Mouse (Mus musculus): ENCODE measurements at regions not wholly inside any gene's neighbourhood (a gene's known extent, or its start where the extent isn't known, plus 50 kb on each side); places are given as distances from the start of the nearest gene placed in this dataset.

- no peak for ATAC-seq (ENCODE audit: insufficient number of reproducible peaks, insufficient read depth, low FRiP score, low read depth)
- no peaks in the 10 kb centered on the region for H3K4me1 ChIP-seq (ENCODE audit: control insufficient read depth in 2 of 2, insufficient read depth in 2 of 2, low read length in 2 of 2)
- H3K9me3 ChIP-seq (ENCODE audit: control insufficient read depth, low read length): peaks cover 9% of the 10 kb centered on the region
- no peaks in the 10 kb centered on the region for H3K27me3 ChIP-seq (ENCODE audit: control insufficient read depth, insufficient read depth, low read length)
- H3K4me3 ChIP-seq (ENCODE audit: control insufficient read depth in 1 of 2, insufficient read depth in 1 of 2, low read depth in 1 of 2, low read length in 2 of 2): no peak overlapping the region
- no peak overlapping the region for H3K27ac ChIP-seq (replicated peaks in 1 of 2; ENCODE audit: control insufficient read depth in 1 of 2, insufficient read depth in 1 of 2, low read depth in 2 of 2, low read length in 2 of 2)
- 73% methylated on average over 1 of the region's 1 CpGs for WGBS
- no peak overlapping the region for H3K4me2 ChIP-seq (ENCODE audit: low read length)
- no peaks in the 10 kb centered on the region for H3K36me3 ChIP-seq (ENCODE audit: control insufficient read depth, insufficient read depth, low read length)
- H3K9ac ChIP-seq (ENCODE audit: low read length): no peak overlapping the region
Measured at GRCm38 (mm10) chr17:45237246-45237645, 196.3 kb downstream of the Cdc5l start.

GRCm38 (mm10) chr17:45235401-45235800 is 198.1 kb downstream of the Cdc5l start:
- Histone ChIP-seq H3K9me3 (ENCODE audit: control insufficient read depth, low read length) (peaks cover 9% of the 10 kb centered on the region), H3K27ac (replicated peaks in 1 of 2; ENCODE audit: control insufficient read depth in 1 of 2, insufficient read depth in 1 of 2, low read depth in 2 of 2, low read length in 2 of 2) (no peak overlapping the region), H3K4me2 (ENCODE audit: low read length) (no peak overlapping the region), H3K36me3 (ENCODE audit: control insufficient read depth, insufficient read depth, low read length) (no peaks in the 10 kb centered on the region), H3K27me3 (ENCODE audit: control insufficient read depth, insufficient read depth, low read length) (no peaks in the 10 kb centered on the region), H3K4me3 (ENCODE audit: control insufficient read depth in 1 of 2, insufficient read depth in 1 of 2, low read depth in 1 of 2, low read length in 2 of 2) (no peak overlapping the region), H3K4me1 (ENCODE audit: control insufficient read depth in 2 of 2, insufficient read depth in 2 of 2, low read length in 2 of 2) (no peaks in the 10 kb centered on the region), H3K9ac (ENCODE audit: low read length) (no peak overlapping the region)
- 83% methylated on average over 7 of the region's 7 CpGs for WGBS
- ATAC-seq (ENCODE audit: insufficient number of reproducible peaks, insufficient read depth, low FRiP score, low read depth): no peak

- WGBS: 65% methylated on average over 5 of the region's 5 CpGs
- peaks cover 6 to 8% of the 10 kb centered on the region in 2 experiments; a peak in 2 of 4 replicates for H3K4me1 ChIP-seq (ENCODE audit: control insufficient read depth in 2 of 2, insufficient read depth in 2 of 2, low read length in 2 of 2)
- H3K36me3 ChIP-seq (ENCODE audit: control insufficient read depth, insufficient read depth, low read length): no peaks in the 10 kb centered on the region
- H3K4me2 ChIP-seq (ENCODE audit: low read length): no peak overlapping the region
- H3K4me3 ChIP-seq (ENCODE audit: control insufficient read depth in 1 of 2, insufficient read depth in 1 of 2, low read depth in 1 of 2, low read length in 2 of 2): no peak overlapping the region
- peaks cover 9% of the 10 kb centered on the region for H3K9me3 ChIP-seq (ENCODE audit: control insufficient read depth, low read length)
- H3K27ac ChIP-seq (replicated peaks in 1 of 2; ENCODE audit: control insufficient read depth in 1 of 2, insufficient read depth in 1 of 2, low read depth in 2 of 2, low read length in 2 of 2): no peak overlapping the region
- no peak overlapping the region for H3K9ac ChIP-seq (ENCODE audit: low read length)
- H3K27me3 ChIP-seq (ENCODE audit: control insufficient read depth, insufficient read depth, low read length): no peaks in the 10 kb centered on the region
- no peak for ATAC-seq (ENCODE audit: insufficient number of reproducible peaks, insufficient read depth, low FRiP score, low read depth)
Measured at GRCm38 (mm10) chr17:45232874-45233273, 200.7 kb downstream of the Cdc5l start.

- Histone ChIP-seq H3K9ac (ENCODE audit: low read length) (no peak overlapping the region), H3K4me3 (ENCODE audit: control insufficient read depth in 1 of 2, insufficient read depth in 1 of 2, low read depth in 1 of 2, low read length in 2 of 2) (no peak overlapping the region), H3K27me3 (ENCODE audit: control insufficient read depth, insufficient read depth, low read length) (no peaks in the 10 kb centered on the region), H3K4me2 (ENCODE audit: low read length) (no peak overlapping the region), H3K36me3 (ENCODE audit: control insufficient read depth, insufficient read depth, low read length) (no peaks in the 10 kb centered on the region), H3K9me3 (ENCODE audit: control insufficient read depth, low read length) (no peaks in the 10 kb centered on the region), H3K4me1 (ENCODE audit: control insufficient read depth in 2 of 2, insufficient read depth in 2 of 2, low read length in 2 of 2) (peaks cover 17 to 20% of the 10 kb centered on the region in 2 experiments), H3K27ac (replicated peaks in 1 of 2; ENCODE audit: control insufficient read depth in 1 of 2, insufficient read depth in 1 of 2, low read depth in 2 of 2, low read length in 2 of 2) (no peak overlapping the region)
- ATAC-seq (ENCODE audit: insufficient number of reproducible peaks, insufficient read depth, low FRiP score, low read depth): no peak
- WGBS: 0% methylated on average over 1 of the region's 1 CpGs
Measured at GRCm38 (mm10) chr17:45227190-45227589, 206.3 kb downstream of the Cdc5l start.

- H3K27me3 ChIP-seq (ENCODE audit: control insufficient read depth, insufficient read depth, low read length): no peaks in the 10 kb centered on the region
- no peak overlapping the region for H3K4me2 ChIP-seq (ENCODE audit: low read length)
- H3K4me3 ChIP-seq (ENCODE audit: control insufficient read depth in 1 of 2, insufficient read depth in 1 of 2, low read depth in 1 of 2, low read length in 2 of 2): no peak overlapping the region
- H3K9ac ChIP-seq (ENCODE audit: low read length): no peak overlapping the region
- no peak overlapping the region for H3K27ac ChIP-seq (replicated peaks in 1 of 2; ENCODE audit: control insufficient read depth in 1 of 2, insufficient read depth in 1 of 2, low read depth in 2 of 2, low read length in 2 of 2)
- 56% methylated on average over 6 of the region's 6 CpGs for WGBS
- no peaks in the 10 kb centered on the region for H3K9me3 ChIP-seq (ENCODE audit: control insufficient read depth, low read length)
- peaks cover 17 to 20% of the 10 kb centered on the region in 2 experiments for H3K4me1 ChIP-seq (ENCODE audit: control insufficient read depth in 2 of 2, insufficient read depth in 2 of 2, low read length in 2 of 2)
- H3K36me3 ChIP-seq (ENCODE audit: control insufficient read depth, insufficient read depth, low read length): no peaks in the 10 kb centered on the region
- ATAC-seq (ENCODE audit: insufficient number of reproducible peaks, insufficient read depth, low FRiP score, low read depth): no peak
Measured at GRCm38 (mm10) chr17:45226486-45226885, 207.1 kb downstream of the Cdc5l start.

- Histone ChIP-seq H3K27ac (replicated peaks in 1 of 2; ENCODE audit: control insufficient read depth in 1 of 2, insufficient read depth in 1 of 2, low read depth in 2 of 2, low read length in 2 of 2) (no peak overlapping the region), H3K4me2 (ENCODE audit: low read length) (no peak overlapping the region), H3K9me3 (ENCODE audit: control insufficient read depth, low read length) (no peaks in the 10 kb centered on the region), H3K36me3 (ENCODE audit: control insufficient read depth, insufficient read depth, low read length) (no peaks in the 10 kb centered on the region), H3K4me1 (ENCODE audit: control insufficient read depth in 2 of 2, insufficient read depth in 2 of 2, low read length in 2 of 2) (peaks cover 0 to 2% of the 10 kb centered on the region in 2 experiments; a peak in 2 of 4 replicates), H3K9ac (ENCODE audit: low read length) (no peak overlapping the region), H3K27me3 (ENCODE audit: control insufficient read depth, insufficient read depth, low read length) (no peaks in the 10 kb centered on the region), H3K4me3 (ENCODE audit: control insufficient read depth in 1 of 2, insufficient read depth in 1 of 2, low read depth in 1 of 2, low read length in 2 of 2) (no peak overlapping the region)
- no peak for ATAC-seq (ENCODE audit: insufficient number of reproducible peaks, insufficient read depth, low FRiP score, low read depth)
- WGBS: 43% methylated on average over 10 of the region's 10 CpGs
Measured at GRCm38 (mm10) chr17:45221625-45222024, 211.9 kb downstream of the Cdc5l start.

GRCm38 (mm10) chr17:45217126-45217525 is 216.4 kb downstream of the Cdc5l start:
- no peaks in the 10 kb centered on the region for H3K27me3 ChIP-seq (ENCODE audit: control insufficient read depth, insufficient read depth, low read length)
- 78% methylated on average over 5 of the region's 5 CpGs for WGBS

More at GRCm38 (mm10) chr17:45217126-45217525, 216.4 kb downstream of the Cdc5l start:
- Histone ChIP-seq H3K9me3 (ENCODE audit: control insufficient read depth, low read length) (no peaks in the 10 kb centered on the region), H3K4me3 (ENCODE audit: control insufficient read depth in 1 of 2, insufficient read depth in 1 of 2, low read depth in 1 of 2, low read length in 2 of 2) (no peak overlapping the region), H3K4me1 (ENCODE audit: control insufficient read depth in 2 of 2, insufficient read depth in 2 of 2, low read length in 2 of 2) (peaks cover 0 to 2% of the 10 kb centered on the region in 2 experiments; a peak in 1 of 4 replicates), H3K27ac (replicated peaks in 1 of 2; ENCODE audit: control insufficient read depth in 1 of 2, insufficient read depth in 1 of 2, low read depth in 2 of 2, low read length in 2 of 2) (no peak overlapping the region), H3K36me3 (ENCODE audit: control insufficient read depth, insufficient read depth, low read length) (no peaks in the 10 kb centered on the region), H3K4me2 (ENCODE audit: low read length) (no peak overlapping the region), H3K9ac (ENCODE audit: low read length) (no peak overlapping the region)
- no peak for ATAC-seq (ENCODE audit: insufficient number of reproducible peaks, insufficient read depth, low FRiP score, low read depth)
